Mouse (Mus musculus): Measurements from ENCODE around the gene Usp11. TPM values are rescaled to one million over a fixed set of nuclear protein-coding genes. Genes with fewer than 3 reads are reported as not detected.

Usp11 gene
- total RNA-seq, 2 experiments from 2014 or later, result 4.3 to 7.9 TPM

DNA sequence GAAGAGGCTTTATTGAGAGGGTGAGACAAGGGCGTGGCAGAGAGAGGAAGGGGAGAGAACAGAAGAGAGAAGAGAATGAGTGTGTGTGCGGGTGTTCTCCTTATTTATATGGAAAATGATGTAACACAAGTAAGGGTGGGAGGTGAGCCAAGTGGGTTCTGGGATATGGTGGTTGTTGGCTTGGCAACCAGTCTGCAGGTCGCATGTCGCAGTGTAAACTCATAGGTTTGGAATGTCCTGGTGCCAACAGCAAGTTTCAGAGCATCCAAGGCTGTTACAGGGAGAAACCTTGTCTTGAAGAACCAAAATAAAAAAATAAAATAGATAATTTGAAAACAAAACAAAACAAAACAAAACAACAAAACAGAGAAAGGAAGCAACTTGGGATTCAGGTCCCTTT is 57.5 kb downstream of the Usp11 start:
- DNase-seq, result no peak
- intact Hi-C loops (cut with DNase I), result no loop called here

Other genes with a start within 250 kb of the Usp11 start
- under 1 TPM; 0.31 to 0.38 TPM for gene Rgn, start 154.1 kb upstream of the Usp11 start, total RNA-seq (2021)
- gene Rbm10, start 86.4 kb upstream of the Usp11 start, total RNA-seq (2021), result 10 to 100 TPM; 19.5 to 20.1 TPM
- gene Ndufb11, start 86.3 kb upstream of the Usp11 start, total RNA-seq (2021), result 100 to 1,000 TPM; 685 to 742 TPM
- 100 to 1,000 TPM; 220 to 228 TPM for gene Uba1, start 45.6 kb upstream of the Usp11 start, total RNA-seq (2021)
- gene Cdk16, start 16.0 kb upstream of the Usp11 start, total RNA-seq (2021), result 100 to 1,000 TPM; 128 to 142 TPM
- gene Araf, start 93.9 kb downstream of the Usp11 start, total RNA-seq (2021), result 10 to 100 TPM; 84.2 to 87.9 TPM
- 1 to 10 TPM; 2.6 to 5.0 TPM for gene Timp1, start 166.3 kb downstream of the Usp11 start, total RNA-seq (2021)
- under 1 TPM; 0.16 to 0.22 TPM for gene Syn1, start 217.1 kb downstream of the Usp11 start, total RNA-seq (2021)
- 10 to 100 TPM; 10.9 to 11.5 TPM for gene Cfp, start 227.6 kb downstream of the Usp11 start, total RNA-seq (2021)
- gene Elk1, start 246.7 kb downstream of the Usp11 start, total RNA-seq (2021), result 1 to 10 TPM; 9.6 to 9.9 TPM